In the genomic region with DNA sequence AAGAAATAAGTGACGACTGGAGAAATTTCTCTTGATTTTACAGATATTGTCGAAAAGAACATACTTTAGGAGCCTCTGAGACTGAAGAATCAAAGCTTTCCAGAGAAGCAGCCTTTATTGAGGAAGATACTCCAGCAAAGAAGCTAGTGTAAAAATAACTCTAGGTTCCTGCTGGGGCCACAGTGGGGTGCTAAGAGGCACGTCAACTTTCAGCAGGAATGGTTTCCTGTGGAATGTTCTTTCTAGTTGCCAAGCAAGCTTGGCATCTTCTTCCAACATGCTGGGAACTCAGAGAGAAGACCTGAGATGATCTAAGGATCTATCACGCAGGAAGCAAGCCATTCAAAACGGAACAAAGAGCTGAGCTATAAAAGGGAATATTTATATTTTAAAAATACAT, we compare ENCODE assay signal across 10 mouse cellular contexts.
"Had no signal": no experiment of that assay in that cellular context is flagged by ENCODE, and none has a peak within 500 bp of the region (broad histone marks: within the 10 kb centered on the region; RNA-seq: fewer than 3 reads in every experiment).

No protein-coding gene starts in this region.

- DNase-seq: kidney, postnatal 36 days; layer of hippocampus, adult 9-11 months; layer of hippocampus, postnatal 36 days; lung, adult 2 months; lung, postnatal 36 days; right cerebral cortex, adult 18-20 months; right cerebral cortex, postnatal 25 days; thymus, postnatal 4 days had no signal

- ATAC-seq: lung, postnatal 0 days; midbrain, embryonic 13.5 days had no signal
